Mouse (Mus musculus): ENCODE measurements around the gene Serpina9.

- TF ChIP-seq CTCF (IDR thresholded peaks at IDR 0.05; ENCODE audit: extremely low read depth, insufficient read length, insufficient replicate concordance, low read depth, low read length): no peak
- TF ChIP-seq POLR2A (IDR thresholded peaks at IDR 0.05; ENCODE audit: low read depth, low read length): no peak
These were observed 24.1 kb downstream of the Serpina9 start for GRCm38 (mm10) chr12:103989514-103989767.

Data from small intestine, adult 2 months (tissue).